Mouse (Mus musculus): ENCODE results near the gene Olfr873. TPM values are rescaled to one million over a fixed set of nuclear protein-coding genes. Genes with fewer than 3 reads are reported as not detected.
"Not testable (repeated sequence)": the region's sequence is repeated elsewhere in the genome, so short reads cannot be mapped to it uniquely, and the experiment has no call there.

Olfr873 gene
- not detected in 2 replicates for polyA plus RNA-seq (2014; fragmentation: Nextera tagmentation; extraction: Ambion mirVana)

- H3K27ac ChIP-seq (replicated peaks; ENCODE audit: low read depth, low read length) = no peak within 1 kb of the TSS
- no peaks in the 10 kb centered on the region for H3K9me3 ChIP-seq (replicated peaks; ENCODE audit: control insufficient read depth, low read length)
- H3K4me1 ChIP-seq (ENCODE audit: control insufficient read depth, insufficient read depth, low read length) = no peaks in the 10 kb centered on the region
- H3K27me3 ChIP-seq (ENCODE audit: control insufficient read depth, insufficient read depth, low read length) = no peaks in the 10 kb centered on the region
- ATAC-seq (replicated peaks; ENCODE audit: insufficient number of reproducible peaks, low FRiP score, low TSS enrichment, low read depth) (no peak), DNase-seq (ENCODE audit: low spot score) (no peak)
- H3K36me3 ChIP-seq (replicated peaks; ENCODE audit: control insufficient read depth, insufficient read depth, low read depth, low read length) = no peaks in the 10 kb centered on the region
- H3K4me3 ChIP-seq (ENCODE audit: low read depth, low read length) = no peak within 1 kb of the TSS
- WGBS = 85% methylated on average over 1 of the region's 1 CpGs
- no peak within 1 kb of the TSS for H3K9ac ChIP-seq (replicated peaks; ENCODE audit: low read length)
- H3K4me2 ChIP-seq (ENCODE audit: low read depth, low read length) = no peak within 1 kb of the TSS
These were observed at the start of gene Olfr873 for GRCm38 (mm10) chr9:20298232-20298631. Olfr873 (plus strand) TSS chr9:20298532.

DNA sequence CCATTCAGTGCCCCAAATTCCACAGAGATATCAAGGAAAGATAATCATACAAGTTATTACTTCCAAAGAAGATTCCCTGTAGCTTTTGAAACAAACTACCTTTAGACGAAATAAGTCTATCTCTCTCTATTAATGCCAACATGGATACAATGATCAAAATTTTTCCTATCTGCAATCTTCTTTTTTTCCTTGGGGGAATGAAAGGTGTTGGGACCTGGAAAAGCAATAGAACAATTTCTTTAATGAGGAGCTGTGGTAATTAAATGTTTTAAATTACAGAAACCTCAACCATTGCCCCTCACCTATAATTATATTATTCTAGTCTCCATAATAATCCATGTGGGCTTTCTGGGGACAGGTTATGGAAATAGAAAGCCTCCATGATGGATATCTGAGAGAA lies 16.3 kb upstream of the Olfr873 start, which contains the start of gene Olfr39:
Gene Olfr39, plus strand, starts transcription at position 301 of the 400 bp plus-strand sequence.
- WGBS = 84% methylated on average over 1 of the region's 1 CpGs
- no peak within 1 kb of the TSS for H3K9ac ChIP-seq (replicated peaks; ENCODE audit: low read length)
- no peak within 1 kb of the TSS for H3K27ac ChIP-seq (replicated peaks; ENCODE audit: low read depth, low read length)
- no peak for ATAC-seq (replicated peaks; ENCODE audit: insufficient number of reproducible peaks, low FRiP score, low TSS enrichment, low read depth)
- H3K4me3 ChIP-seq (ENCODE audit: low read depth, low read length) = no peak within 1 kb of the TSS
- no peaks in the 10 kb centered on the region for H3K27me3 ChIP-seq (ENCODE audit: control insufficient read depth, insufficient read depth, low read length)
- H3K36me3 ChIP-seq (replicated peaks; ENCODE audit: control insufficient read depth, insufficient read depth, low read depth, low read length) = no peaks in the 10 kb centered on the region
- no peak for DNase-seq (ENCODE audit: low spot score)
- no peaks in the 10 kb centered on the region for H3K9me3 ChIP-seq (replicated peaks; ENCODE audit: control insufficient read depth, low read length)
- H3K4me2 ChIP-seq (ENCODE audit: low read depth, low read length) = no peak within 1 kb of the TSS
- no peaks in the 10 kb centered on the region for H3K4me1 ChIP-seq (ENCODE audit: control insufficient read depth, insufficient read depth, low read length)

- 79% methylated on average over 5 of the region's 5 CpGs for WGBS
- H3K9me3 ChIP-seq (replicated peaks; ENCODE audit: control insufficient read depth, low read length); DNase-seq (ENCODE audit: low spot score); H3K27ac ChIP-seq (replicated peaks; ENCODE audit: low read depth, low read length); H3K4me3 ChIP-seq (ENCODE audit: low read depth, low read length); H3K27me3 ChIP-seq (ENCODE audit: control insufficient read depth, insufficient read depth, low read length); H3K9ac ChIP-seq (replicated peaks; ENCODE audit: low read length); H3K36me3 ChIP-seq (replicated peaks; ENCODE audit: control insufficient read depth, insufficient read depth, low read depth, low read length); H3K4me2 ChIP-seq (ENCODE audit: low read depth, low read length); H3K4me1 ChIP-seq (ENCODE audit: control insufficient read depth, insufficient read depth, low read length); ATAC-seq (replicated peaks; ENCODE audit: insufficient number of reproducible peaks, low FRiP score, low TSS enrichment, low read depth): not testable (repeated sequence)
These were observed 2.8 kb upstream of the Olfr873 start for GRCm38 (mm10) chr9:20295562-20295961.

- no peak for ATAC-seq (replicated peaks; ENCODE audit: insufficient number of reproducible peaks, low FRiP score, low TSS enrichment, low read depth)
- H3K9ac ChIP-seq (replicated peaks; ENCODE audit: low read length) = no peak within 1 kb of the TSS
- H3K9me3 ChIP-seq (replicated peaks; ENCODE audit: control insufficient read depth, low read length) = no peaks in the 10 kb centered on the region; the same call in 1 of the 2 replicates
- no peak within 1 kb of the TSS for H3K4me3 ChIP-seq (ENCODE audit: low read depth, low read length)
- no peak within 1 kb of the TSS for H3K27ac ChIP-seq (replicated peaks; ENCODE audit: low read depth, low read length)
- H3K4me2 ChIP-seq (ENCODE audit: low read depth, low read length) = no peak within 1 kb of the TSS
- H3K4me1 ChIP-seq (ENCODE audit: control insufficient read depth, insufficient read depth, low read length) = no peaks in the 10 kb centered on the region
- DNase-seq (ENCODE audit: low spot score) = no peak
- H3K27me3 ChIP-seq (ENCODE audit: control insufficient read depth, insufficient read depth, low read length) = no peaks in the 10 kb centered on the region
- no peaks in the 10 kb centered on the region for H3K36me3 ChIP-seq (replicated peaks; ENCODE audit: control insufficient read depth, insufficient read depth, low read depth, low read length)
These were observed 37.7 kb downstream of the Olfr873 start, which contains the start of gene Olfr18 for GRCm38 (mm10) chr9:20335994-20336393. Olfr18 (minus strand) TSS chr9:20336094.

- no peak overlapping the region for H3K4me2 ChIP-seq (ENCODE audit: low read depth, low read length)
- no peak overlapping the region for H3K4me3 ChIP-seq (ENCODE audit: low read depth, low read length)
- no peak overlapping the region for H3K27ac ChIP-seq (replicated peaks; ENCODE audit: low read depth, low read length)
- H3K27me3 ChIP-seq (ENCODE audit: control insufficient read depth, insufficient read depth, low read length) = no peaks in the 10 kb centered on the region
- WGBS = 91% methylated on average over 4 of the region's 4 CpGs
- H3K9me3 ChIP-seq (replicated peaks; ENCODE audit: control insufficient read depth, low read length) = no peaks in the 10 kb centered on the region
- no peaks in the 10 kb centered on the region for H3K4me1 ChIP-seq (ENCODE audit: control insufficient read depth, insufficient read depth, low read length)
- H3K9ac ChIP-seq (replicated peaks; ENCODE audit: low read length) = no peak overlapping the region
- H3K36me3 ChIP-seq (replicated peaks; ENCODE audit: control insufficient read depth, insufficient read depth, low read depth, low read length) = peaks cover 3% of the 10 kb centered on the region
- no peak for DNase-seq (ENCODE audit: low spot score)
- ATAC-seq (replicated peaks; ENCODE audit: insufficient number of reproducible peaks, low FRiP score, low TSS enrichment, low read depth) = no peak
These were observed 50.2 kb downstream of the Olfr873 start for GRCm38 (mm10) chr9:20348501-20348900.

Other genes with a start within 250 kb of the Olfr873 start
- gene Olfr867, start 241.0 kb upstream of the Olfr873 start, polyA plus RNA-seq (2014; fragmentation: Nextera tagmentation; extraction: Ambion mirVana) = not detected in 2 replicates
- not detected in 2 replicates for gene Olfr868, start 199.9 kb upstream of the Olfr873 start, polyA plus RNA-seq (2014; fragmentation: Nextera tagmentation; extraction: Ambion mirVana)
- gene Olfr869, start 169.5 kb upstream of the Olfr873 start, polyA plus RNA-seq (2014; fragmentation: Nextera tagmentation; extraction: Ambion mirVana) = not detected in 2 replicates
- not detected in 2 replicates for gene Olfr870, start 124.5 kb upstream of the Olfr873 start, polyA plus RNA-seq (2014; fragmentation: Nextera tagmentation; extraction: Ambion mirVana)
- not detected in 2 replicates for gene Olfr871, start 86.3 kb upstream of the Olfr873 start, polyA plus RNA-seq (2014; fragmentation: Nextera tagmentation; extraction: Ambion mirVana)
- gene Olfr872, start 61.4 kb upstream of the Olfr873 start, polyA plus RNA-seq (2014; fragmentation: Nextera tagmentation; extraction: Ambion mirVana) = not detected in 2 replicates
- gene Olfr39, start 16.2 kb upstream of the Olfr873 start, polyA plus RNA-seq (2014; fragmentation: Nextera tagmentation; extraction: Ambion mirVana) = not detected in 2 replicates
- 0.11 TPM in 1 of 2 replicates, not detected in the other for gene Olfr18, start 37.6 kb downstream of the Olfr873 start, polyA plus RNA-seq (2014; fragmentation: Nextera tagmentation; extraction: Ambion mirVana)
- 36.9 and 37.1 TPM in 2 replicates for gene Zfp560, start 86.6 kb downstream of the Olfr873 start, polyA plus RNA-seq (2014; fragmentation: Nextera tagmentation; extraction: Ambion mirVana)
- gene Zfp26, start 161.6 kb downstream of the Olfr873 start, polyA plus RNA-seq (2014; fragmentation: Nextera tagmentation; extraction: Ambion mirVana) = 31.2 and 34.6 TPM in 2 replicates
- gene Zfp426, start 194.2 kb downstream of the Olfr873 start, polyA plus RNA-seq (2014; fragmentation: Nextera tagmentation; extraction: Ambion mirVana) = 30.9 and 32.6 TPM in 2 replicates
- gene Zfp266, start 222.9 kb downstream of the Olfr873 start, polyA plus RNA-seq (2014; fragmentation: Nextera tagmentation; extraction: Ambion mirVana) = 147 and 154 TPM in 2 replicates